Mouse (Mus musculus) large intestine, adult 2 months (tissue): Measurements from ENCODE around the gene 1190005I06Rik. TPM values are rescaled to one million over a fixed set of nuclear protein-coding genes. Genes with fewer than 3 reads are reported as not detected.

Experiments
- DNase-seq: peaks from one replicate; pipeline ENCODE4 v3.0.0-alpha.2; 2012; ENCODE audit warnings: low read depth, low spot score
- whole genome bisulfite sequencing: fragments of 180-500 bp; shearing (Covaris S2); methylation state at CpG from one replicate; pipeline ENCODE4 v1.1.7; 2018; 5-methylcytosine and 5-hydroxymethylcytosine counted together
- polyA plus RNA-seq: library from polyadenylated mRNA; depleted of rRNA; stranded (reverse); fragments of >200 nt; gene quantifications from 2 replicates; pipeline ENCODE4 v1.2.3, GENCODE M21; 2012

1190005I06Rik gene
- polyA plus RNA-seq, 1 experiment = 2.6 TPM

DNA sequence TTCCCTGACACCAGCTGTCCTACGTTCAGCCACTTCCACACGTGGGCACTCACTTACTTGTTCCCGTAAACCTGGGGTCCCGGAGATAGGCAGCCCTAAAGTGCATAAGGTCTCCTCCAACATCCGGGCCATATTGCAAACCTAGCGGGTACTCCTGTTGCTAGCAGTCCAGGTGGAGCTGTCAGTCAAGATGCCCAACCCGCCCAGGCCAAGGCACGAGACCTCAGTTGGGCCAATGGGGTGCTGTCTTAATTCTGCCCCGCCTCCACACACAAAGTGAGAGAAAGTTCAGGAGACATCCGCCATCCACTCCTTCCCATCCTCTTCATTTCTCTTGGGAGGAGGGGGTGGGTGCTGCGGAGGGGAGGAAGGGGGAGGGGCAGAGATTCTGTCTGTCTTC is 21.0 kb downstream of the 1190005I06Rik start:
- DNase-seq = no peak
- 73% methylated on average over 11 of the region's 11 CpGs for WGBS

DNA sequence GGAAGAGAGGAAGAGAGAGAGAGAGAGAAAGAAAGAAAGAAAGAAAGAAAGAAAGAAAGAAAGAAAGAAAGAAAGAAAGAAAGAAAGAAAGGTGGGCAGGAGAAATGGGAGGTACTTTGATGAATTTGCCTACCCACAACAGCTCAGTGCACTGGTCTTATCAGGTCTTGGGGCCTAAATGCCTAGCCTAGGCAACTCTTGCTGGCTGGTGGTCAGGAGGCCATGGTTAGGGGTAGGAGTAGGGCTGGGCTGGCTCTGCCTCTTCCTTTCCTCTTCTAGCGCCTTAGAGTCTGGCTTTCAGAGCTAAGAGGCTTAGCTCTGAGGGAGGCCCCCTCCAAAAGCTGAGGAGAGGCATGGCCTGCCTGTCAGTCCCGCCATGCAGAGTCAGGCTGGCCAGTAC is 23.8 kb downstream of the 1190005I06Rik start:
- 73% methylated on average over 2 of the region's 2 CpGs for WGBS
- no peak for DNase-seq

DNA sequence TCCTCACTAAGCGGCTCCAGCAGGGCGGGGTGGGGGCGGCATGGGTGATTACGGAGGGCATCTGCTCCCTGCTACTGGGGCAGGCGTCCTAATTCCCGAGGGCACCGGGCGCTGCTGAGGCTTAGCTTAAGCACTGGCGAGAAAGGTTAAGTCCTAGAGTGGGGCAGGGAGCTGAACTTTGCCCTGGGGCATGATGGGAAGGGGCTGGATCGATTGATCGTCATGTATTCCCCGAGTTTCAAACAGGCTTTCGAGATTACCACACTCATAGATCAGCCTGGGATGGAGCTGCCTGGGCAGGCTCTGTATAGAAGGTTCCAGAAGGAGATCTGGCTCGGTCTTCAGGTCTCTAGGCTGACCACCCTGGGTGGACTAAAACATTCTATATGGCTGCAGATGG is 25.3 kb downstream of the 1190005I06Rik start:
- 85% methylated on average over 14 of the region's 14 CpGs for WGBS
- DNase-seq = no peak

DNA sequence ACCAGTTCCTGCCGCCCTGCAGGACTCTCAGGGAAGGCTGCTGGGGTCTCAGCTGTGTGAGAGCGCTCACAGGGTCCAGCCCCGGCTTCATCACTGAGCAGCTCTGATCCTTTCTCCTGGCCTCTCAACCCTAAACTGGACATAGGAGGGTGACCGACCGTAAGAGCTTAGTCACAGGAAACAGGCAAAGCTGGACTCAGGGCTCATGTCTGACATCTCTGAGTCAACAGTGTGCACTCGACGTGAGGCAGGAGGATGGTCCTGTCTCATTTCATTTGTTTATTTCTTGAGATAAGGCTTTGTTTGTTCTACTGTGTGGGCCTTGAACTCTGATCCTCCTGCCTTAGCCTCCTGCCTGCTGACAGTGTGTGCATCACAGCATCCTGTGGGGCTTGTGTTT is 27.0 kb downstream of the 1190005I06Rik start:
- 49% methylated on average over 7 of the region's 7 CpGs for WGBS
- DNase-seq = no peak

DNA sequence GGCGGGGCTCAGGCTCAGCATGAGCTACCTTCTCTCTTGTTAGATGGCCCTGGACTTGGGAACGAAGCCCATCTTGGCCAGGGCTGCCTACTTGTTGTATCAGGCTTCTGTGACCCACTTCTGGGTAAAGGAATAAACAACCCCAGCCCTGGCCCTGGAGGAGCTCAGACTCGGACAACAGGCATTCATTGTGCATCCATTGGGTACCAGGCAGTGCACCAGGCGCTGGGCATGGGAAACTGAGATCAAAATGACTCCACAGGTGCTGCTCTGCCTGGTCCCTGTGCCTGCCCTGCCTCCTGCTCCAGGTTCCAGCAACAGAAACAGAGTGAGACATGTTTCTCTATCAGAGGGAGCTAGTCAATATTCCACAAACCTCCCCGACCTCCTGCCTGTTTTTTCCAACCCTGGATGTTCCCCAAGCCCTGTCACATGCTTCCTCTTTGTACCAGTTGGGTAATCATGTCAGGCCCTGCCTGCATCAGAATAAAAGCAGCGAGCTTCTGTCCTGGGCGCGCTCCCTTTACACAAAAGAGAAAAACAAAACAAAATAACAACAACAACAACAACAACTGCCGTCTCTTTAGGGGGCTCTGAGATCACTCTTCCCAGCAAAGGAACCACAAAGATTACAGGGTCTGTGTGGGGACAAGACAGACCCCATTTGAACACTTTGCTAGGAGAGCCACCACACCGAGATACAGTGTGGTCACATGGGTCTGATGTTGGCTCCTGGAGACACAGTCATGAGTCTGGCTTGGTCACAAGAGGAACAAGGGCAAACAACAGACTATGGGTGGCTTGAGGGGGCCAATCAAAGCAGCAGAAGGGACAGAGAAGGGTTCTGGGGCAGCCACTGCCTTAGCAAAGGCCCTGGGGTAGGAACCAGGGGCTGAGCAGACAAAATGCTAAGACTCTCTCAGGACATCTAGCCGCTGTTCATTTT is 27.9 kb downstream of the 1190005I06Rik start:
- DNase-seq = no peak
- WGBS = 70% methylated on average over 11 of the region's 11 CpGs

DNA sequence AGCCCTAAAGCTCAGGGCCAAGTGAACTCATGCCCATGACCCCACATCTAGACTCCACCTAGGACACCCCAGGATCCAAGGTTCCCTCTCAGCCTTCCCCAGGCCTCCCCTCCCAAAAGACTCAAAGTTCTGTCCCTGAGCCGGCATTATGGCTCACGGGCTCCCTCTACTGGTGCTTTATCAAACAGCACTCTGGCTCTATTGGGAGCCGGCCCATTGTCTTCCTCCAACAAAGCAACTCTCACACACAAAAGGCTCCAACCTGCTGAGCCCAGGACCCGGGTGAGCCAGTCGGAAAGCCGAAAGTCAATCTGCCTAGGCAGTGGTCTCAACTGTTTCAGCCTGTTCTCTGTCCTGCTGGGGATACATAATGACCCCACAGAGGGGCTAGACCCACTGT is 29.3 kb downstream of the 1190005I06Rik start:
- 2% methylated on average over 6 of the region's 6 CpGs for WGBS
- DNase-seq = peak; percentile 51

DNA sequence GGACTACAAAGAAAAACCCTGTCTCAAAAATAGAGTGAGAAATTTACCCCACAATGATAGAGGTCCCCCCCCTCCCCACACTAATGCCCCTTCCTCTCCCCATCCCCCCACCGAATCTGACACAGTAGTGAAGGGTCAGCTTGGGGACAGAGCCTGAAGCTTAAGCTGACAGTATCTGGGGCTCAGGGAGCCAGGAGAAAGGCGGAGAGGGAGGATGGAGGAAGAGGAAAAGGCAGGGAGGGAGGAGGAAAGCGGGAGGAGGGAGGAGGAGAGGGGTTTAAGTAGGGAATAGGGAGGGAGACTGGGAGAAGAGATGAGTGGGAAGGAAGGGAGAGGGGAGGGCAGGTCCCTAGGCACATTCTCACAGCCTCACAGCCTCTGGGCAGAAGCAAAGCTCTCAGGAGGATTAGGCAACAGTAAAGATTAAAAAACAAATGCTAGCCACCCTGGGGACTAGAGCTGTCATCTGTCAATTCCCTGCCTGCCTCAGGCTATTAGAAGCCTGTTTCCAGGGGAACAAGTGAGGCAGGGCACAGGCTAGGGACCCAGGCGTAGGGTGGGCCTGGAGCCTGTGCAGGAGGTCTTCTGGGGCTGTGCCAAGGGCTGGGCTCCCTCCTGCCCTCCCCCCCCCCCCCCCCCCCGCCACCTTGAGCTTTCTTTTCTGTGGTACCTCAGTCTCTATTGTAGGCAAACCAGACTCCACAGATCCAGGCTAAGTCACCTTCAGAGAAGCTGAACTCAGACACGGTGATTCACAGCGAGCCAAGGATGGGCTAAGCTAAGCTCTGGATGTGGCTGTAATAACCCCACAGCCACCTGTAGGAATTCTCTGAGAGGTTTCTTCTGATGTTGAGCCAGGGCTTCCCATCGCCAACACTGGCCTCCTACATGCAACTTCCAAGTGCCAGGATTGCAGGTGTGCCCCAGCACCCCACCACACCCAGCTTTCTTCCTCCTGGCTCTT is 30.5 kb downstream of the 1190005I06Rik start:
- WGBS = 71% methylated on average over 8 of the region's 8 CpGs
- no peak for DNase-seq

DNA sequence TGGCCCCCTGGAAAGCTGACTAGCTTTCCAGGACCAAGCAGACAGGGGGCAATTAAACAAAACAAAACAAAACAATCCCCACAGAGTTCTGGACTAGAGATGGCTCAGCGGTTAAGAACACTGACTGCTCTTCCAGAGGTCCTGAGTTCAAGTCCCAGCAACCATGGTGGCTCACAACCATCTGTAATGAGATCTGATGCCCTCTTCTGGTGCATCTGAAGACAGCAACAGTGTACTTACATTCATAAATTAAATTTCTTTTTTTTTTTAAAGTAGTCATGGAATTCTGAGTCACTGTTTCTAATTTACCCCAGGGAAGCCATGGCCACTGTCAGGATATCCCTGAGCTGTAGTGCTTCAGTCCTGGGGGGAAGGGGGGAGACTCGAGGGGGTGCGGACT is 32.9 kb downstream of the 1190005I06Rik start:
- DNase-seq = no peak
- WGBS = 85% methylated on average over 3 of the region's 3 CpGs

DNA sequence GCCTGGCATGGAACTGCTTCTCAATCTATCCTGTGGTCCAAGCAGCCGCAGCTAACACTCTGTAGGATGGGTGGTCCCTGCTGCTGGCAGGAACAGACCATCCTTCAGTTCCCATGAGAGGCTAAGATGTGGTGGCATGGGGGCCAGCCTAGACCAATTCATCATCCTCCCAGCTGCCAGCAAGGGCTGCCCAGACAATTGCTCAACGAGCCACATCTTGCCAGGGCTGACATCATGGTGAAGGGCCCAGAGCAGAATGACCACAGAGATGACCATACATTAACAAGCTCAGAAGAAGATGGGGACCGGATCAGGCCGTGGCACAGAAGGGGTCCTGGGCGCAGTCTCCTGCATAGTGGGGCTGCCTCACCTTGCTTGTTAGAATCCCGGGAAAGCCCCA is 36.6 kb downstream of the 1190005I06Rik start:
- 89% methylated on average over 6 of the region's 6 CpGs for WGBS

DNA sequence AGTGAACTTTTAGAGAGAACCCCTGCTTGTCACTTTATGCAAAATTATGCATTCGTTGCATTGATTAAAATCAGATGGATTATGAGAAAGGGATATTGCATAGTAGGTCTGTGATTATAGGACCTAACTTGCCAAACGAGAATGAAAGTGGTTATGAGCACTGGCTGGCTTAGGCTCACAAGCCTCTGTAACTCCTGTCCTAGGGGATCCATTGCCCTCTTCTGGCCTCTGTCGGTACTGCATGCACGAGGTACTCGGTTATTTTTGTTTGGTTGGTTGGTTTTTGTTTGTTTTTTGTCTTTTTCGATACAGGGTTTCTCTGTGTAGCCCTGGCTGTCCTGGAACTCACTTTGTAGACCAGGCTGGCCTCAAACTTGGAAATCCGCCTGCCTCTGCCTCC is 39.5 kb downstream of the 1190005I06Rik start:
- no peak for DNase-seq
- WGBS = 12% methylated on average over 7 of the region's 7 CpGs

More for the DNA sequence above, 36.6 kb downstream of the 1190005I06Rik start:
- DNase-seq = no peak

DNA sequence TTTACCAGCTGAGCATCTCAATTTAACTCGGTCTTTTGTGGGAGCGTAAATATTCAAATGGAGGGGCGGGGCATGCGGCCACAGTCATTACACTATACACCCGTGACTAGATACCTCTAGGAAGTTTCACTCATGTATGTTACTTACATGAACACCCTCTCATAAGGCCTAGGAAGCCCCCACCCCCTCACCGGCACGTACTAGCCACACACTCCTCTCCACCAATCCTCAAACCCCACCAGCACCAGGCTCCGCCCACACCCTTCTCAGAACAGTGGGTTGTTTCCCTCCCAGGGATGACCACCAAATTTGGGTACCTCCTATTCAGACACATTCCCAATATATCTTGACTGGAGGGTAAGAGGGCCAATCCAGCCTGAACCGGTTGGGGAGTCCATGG is 40.0 kb downstream of the 1190005I06Rik start:
- WGBS = 73% methylated on average over 9 of the region's 9 CpGs

DNA sequence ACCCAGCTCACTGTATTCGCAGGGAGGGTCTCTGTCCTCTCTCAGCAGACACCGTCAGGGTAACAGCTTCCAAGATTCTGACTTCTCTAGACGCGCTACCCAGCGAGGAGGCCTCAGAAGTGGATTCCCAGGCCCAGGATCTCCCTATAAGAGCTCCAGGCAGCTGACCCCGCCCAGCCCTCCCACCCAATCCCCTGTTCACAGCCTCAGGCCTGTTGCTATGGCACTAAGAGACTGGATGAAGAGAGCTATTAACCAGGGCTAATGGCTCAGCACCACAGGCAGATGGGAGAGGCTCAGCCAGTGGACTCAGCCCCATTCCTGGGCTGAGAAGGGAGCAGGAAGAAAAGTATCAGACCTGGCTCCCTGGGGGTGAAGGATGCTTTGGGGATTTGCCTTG is 44.8 kb downstream of the 1190005I06Rik start:
- WGBS = 68% methylated on average over 6 of the region's 6 CpGs

More for the DNA sequence above, 40.0 kb downstream of the 1190005I06Rik start:
- no peak for DNase-seq

DNA sequence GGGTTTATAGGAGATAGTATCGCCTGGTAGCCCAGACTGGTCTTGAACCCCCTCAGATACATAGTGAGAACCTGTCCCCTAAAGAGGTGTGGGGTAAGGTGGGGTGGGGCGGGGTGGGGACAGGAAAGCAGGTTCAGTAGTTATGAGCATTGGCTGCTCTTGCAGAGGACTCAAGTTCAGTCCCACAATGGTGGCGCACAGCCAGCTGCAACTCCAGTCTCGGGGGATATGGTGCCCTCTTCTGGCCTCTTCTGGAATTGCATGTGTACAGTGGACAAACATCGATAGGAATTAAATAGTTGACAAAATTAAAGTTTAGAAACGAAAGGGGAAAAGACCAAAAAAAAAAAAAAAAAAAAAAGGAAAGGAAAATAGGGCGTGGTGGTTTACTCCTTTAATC is 47.9 kb downstream of the 1190005I06Rik start:
- 25% methylated on average over 7 of the region's 7 CpGs for WGBS
- DNase-seq = peak; percentile 57

More for the DNA sequence above, 44.8 kb downstream of the 1190005I06Rik start:
- DNase-seq = no peak

DNA sequence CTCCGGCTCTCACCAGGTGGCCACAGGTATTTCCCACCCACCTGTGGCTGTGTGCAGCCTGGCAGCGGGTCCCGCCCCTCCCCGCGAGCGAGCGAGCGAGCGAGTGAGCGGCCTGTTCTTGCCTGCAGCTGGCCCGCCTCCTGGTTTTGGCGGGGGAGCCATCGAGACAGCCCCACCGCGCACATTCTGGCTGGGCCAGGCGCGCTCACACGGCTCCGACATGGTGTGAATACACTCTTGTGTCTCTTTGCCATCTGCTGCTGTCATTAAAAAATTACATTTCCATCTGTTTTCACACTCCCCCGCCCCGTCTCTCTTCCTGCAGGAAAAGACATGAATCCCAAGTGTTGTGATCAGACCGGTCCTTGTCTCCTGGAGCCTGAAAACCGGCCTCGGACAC is 48.9 kb downstream of the 1190005I06Rik start:
- WGBS = 51% methylated on average over 24 of the region's 24 CpGs
- no peak for DNase-seq

DNA sequence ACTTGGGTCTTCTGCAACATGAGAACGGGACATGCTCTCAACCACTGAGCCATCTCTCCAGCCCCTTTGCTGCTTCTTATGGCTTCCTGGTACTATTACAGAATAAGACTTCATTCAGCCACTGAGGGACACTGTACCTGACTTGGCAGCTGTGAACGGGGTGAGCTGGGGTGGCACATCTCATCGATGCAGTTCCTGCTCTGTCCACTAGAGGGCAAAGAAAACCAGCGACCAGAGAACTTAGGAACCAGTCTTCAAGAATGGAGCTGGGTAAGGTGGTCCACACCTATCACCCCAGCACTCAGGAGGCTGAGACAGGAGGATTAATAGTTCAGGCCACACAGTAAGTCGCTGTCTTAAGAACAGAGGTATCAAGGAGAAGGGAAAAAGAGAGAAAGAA is 51.5 kb downstream of the 1190005I06Rik start:
- peak; percentile 46 for DNase-seq
- 13% methylated on average over 5 of the region's 5 CpGs for WGBS

DNA sequence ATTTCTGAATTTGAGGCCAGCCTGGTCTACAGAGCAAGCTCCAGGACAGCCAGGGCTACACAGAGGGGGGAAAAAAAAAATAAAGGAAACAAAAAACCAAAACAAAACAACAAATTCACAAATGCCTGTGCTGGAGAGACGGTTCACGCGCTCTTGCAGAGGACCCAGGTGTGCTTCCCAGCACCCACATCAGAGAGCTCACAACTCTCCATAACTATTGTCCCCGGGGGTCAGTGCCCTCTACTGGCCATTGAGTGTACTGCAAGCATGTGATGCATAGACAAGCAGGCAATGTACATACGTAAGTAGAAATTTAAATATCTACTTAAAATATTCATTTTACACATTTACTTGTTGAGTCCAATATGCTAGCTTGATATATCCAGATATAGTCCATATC is 52.9 kb downstream of the 1190005I06Rik start:
- WGBS = 86% methylated on average over 5 of the region's 5 CpGs
- no peak for DNase-seq

DNA sequence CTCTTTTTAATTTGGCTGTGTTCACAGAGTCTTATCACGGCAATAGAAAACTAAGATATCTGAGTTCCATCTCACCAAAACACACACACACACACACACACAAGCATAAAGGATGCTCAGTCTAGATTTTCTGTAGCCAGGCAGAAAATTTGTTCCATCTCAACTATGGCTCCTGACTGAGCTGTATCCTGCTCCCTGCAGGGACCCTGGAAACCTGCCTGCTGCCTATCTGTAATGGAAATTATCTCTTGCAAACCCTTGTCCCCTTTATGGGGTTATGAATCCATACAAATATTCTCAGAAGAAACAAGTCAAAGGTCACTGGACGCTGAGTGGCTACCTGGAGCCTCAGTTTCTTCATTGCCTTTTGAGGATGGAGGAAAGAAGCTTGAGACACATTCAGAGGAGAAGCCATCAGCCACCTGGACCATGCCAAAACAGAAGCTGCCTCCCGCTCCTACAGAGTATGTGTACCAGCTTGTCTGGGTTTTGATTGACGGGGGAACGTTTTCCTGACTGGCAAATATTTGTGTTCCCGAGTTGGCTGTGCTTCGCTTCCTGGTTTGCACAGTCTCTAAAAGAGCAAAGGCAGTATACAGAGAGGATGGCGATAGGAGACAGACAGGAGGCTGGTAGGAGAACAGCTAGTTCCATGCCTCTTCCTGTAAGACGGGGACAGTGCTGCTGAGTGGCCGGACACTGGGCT is 55.7 kb downstream of the 1190005I06Rik start:
- 25% methylated on average over 10 of the region's 10 CpGs for WGBS
- no peak for DNase-seq

DNA sequence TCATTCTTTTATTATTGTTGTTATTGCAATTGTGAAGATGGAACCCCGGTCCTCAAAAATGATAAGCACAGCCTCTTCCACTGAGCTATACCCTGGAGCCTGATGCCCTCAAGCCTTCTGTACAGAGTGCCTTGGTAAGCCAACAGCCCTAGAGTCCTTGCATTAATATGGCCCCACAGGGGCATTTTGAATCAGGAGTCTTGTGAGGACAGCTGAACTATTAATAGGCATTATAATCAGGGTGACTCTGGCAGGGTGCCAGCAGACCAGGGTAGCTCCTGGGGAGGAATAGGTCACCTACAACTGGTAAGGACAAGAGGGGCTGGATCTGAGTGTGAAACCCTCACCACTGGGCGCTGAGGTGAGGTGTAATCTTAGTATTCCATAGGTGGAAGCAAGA is 57.5 kb downstream of the 1190005I06Rik start:
- 51% methylated on average over 2 of the region's 2 CpGs for WGBS
- DNase-seq = no peak

DNA sequence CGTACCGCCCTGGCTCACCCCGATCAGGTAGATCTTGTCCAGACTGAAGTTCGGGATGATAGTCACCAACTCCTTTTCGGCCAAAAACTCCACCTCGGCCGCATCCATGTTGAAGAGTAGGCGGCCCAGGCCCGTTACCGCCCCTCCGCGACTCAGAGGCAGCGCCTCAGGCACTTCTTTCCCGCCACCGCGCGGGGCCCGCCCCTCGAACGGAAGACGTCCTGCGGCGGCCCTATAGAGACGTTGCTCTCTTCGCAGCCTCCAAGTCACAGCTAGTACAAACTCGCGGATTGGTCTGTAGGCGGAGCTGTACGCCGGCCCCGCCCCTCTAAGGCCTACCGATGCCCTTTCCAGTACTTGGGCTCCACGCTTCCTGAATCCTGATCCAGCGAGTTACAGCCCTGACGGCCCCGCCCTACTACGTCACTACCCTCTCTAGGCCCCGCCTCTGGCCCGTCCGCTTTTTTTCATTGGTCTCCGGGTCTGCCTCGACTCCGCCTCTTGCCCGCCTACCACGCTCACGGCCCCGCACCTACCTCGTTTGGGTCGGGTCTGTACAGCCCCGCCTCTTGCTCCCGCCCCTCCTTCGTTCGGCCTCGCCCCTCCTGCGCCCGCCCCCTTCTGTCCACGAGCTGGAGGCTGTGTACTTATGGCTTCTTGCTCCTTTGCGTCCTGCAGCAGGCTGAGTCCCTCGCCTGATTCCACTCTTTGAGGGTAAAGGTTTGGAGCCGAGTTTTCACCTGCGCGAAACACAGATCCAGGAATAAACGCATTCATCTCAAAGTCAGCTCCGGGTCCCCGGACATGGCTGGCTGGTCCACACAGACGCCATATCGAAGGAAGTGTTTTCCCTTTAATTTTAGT is 58.3 kb downstream of the 1190005I06Rik start, which contains the start of gene Gins2:
Gene Gins2, minus strand, starts transcription at position 397 of the 864 bp plus-strand sequence.
- under 1% methylated on average over 67 of the region's 67 CpGs for WGBS
- DNase-seq = peak; percentile 97
